ENCODE assay signal across 10 mouse cellular contexts in genomic region chr5:83518661-83519060, GRCm38 (mm10).
DNase-seq lines count a peak whose midpoint lies in the region; ATAC-seq and TF ChIP-seq lines count a peak whose summit lies in the region.
"Had no signal": no experiment of that assay in that cellular context is flagged by ENCODE, and none has a peak within 500 bp of the region (broad histone marks: within the 10 kb centered on the region; RNA-seq: fewer than 3 reads in every experiment).

No protein-coding gene starts in this region.

- H3K27ac ChIP-seq in MEL (ENCODE audit: control insufficient read depth, low read depth, low read length) = no peak overlapping the region
- H3K27ac ChIP-seq: heart, embryonic 15.5 days; limb, embryonic 12.5 days; macrophage had no signal

- no peak for TF ChIP-seq EP300 in MEL (IDR thresholded peaks at IDR 0.05; ENCODE audit: low read depth in 1 of 2, low read length in 2 of 2)

- no peak for TF ChIP-seq POLR2A in MEL (IDR thresholded peaks at IDR 0.05; ENCODE audit: control insufficient read depth in 1 of 2, insufficient read depth in 1 of 2, low read depth in 1 of 2, low read length in 2 of 2, poor library complexity in 1 of 2)

- no peaks in the 10 kb centered on the region for H3K36me3 ChIP-seq in MEL (ENCODE audit: control insufficient read depth in 1 of 2, insufficient read depth in 2 of 2, low read length in 2 of 2)
- H3K36me3 ChIP-seq: heart, embryonic 15.5 days; limb, embryonic 12.5 days had no signal

- no peak overlapping the region for H3K9ac ChIP-seq in MEL (ENCODE audit: control insufficient read depth, low read depth, low read length, poor library complexity, severe bottlenecking)
- H3K9ac ChIP-seq: heart, embryonic 15.5 days; limb, embryonic 12.5 days had no signal

- peak; percentile 0 for DNase-seq in kidney, adult 9 months
- no peak for DNase-seq in kidney, adult 18-20 months
- DNase-seq in A20 (ENCODE audit: low read depth, low spot score) (peak; percentile 26), MEL (ENCODE audit: low read depth, low spot score) (peak; percentile 5)
- DNase-seq in embryo, embryonic 9.5 days (ENCODE audit: extremely low spot score) = peak; percentile 5
- no peak for DNase-seq in gastrocnemius, postnatal 4 days (ENCODE audit: low spot score in 2 of 2)

- no peak for ATAC-seq in inflammation-experienced regulatory T-cells, adult 6 months

- TF ChIP-seq CTCF in MEL (IDR thresholded peaks at IDR 0.05 in 2 of 3, conservative IDR thresholded peaks at IDR 0.05 in 1 of 3; ENCODE audit: control insufficient read depth in 1 of 3, insufficient read depth in 1 of 3, low read depth in 2 of 3, low read length in 3 of 3, poor library complexity in 1 of 3, severe bottlenecking in 1 of 3) = peak in 1 of 3 experiments; percentile 42; a peak in 2 of 6 replicates

- TF ChIP-seq RAD21 in MEL (IDR thresholded peaks at IDR 0.05; ENCODE audit: low read depth, low read length) = peak; percentile 39

- H3K27me3 ChIP-seq in MEL (ENCODE audit: control insufficient read depth in 1 of 2, insufficient read depth in 2 of 2, low read length in 2 of 2) = no peaks in the 10 kb centered on the region
- H3K27me3 ChIP-seq: heart, embryonic 15.5 days; limb, embryonic 12.5 days had no signal

- H3K79me2 ChIP-seq in MEL (ENCODE audit: control insufficient read depth, insufficient read depth, low read length, poor library complexity) = no peaks in the 10 kb centered on the region

- H3K4me3 ChIP-seq in MEL (ENCODE audit: control insufficient read depth in 1 of 2, insufficient read depth in 1 of 2, low read depth in 2 of 2, low read length in 2 of 2) = no peak overlapping the region
- H3K4me3 ChIP-seq: heart, embryonic 15.5 days; limb, embryonic 12.5 days had no signal

- H3K9me3 ChIP-seq in MEL (replicated peaks; ENCODE audit: insufficient read depth, low read length) = no peaks in the 10 kb centered on the region
- H3K9me3 ChIP-seq: heart, embryonic 15.5 days; limb, embryonic 12.5 days had no signal

- no peaks in the 10 kb centered on the region for H3K4me1 ChIP-seq in MEL (ENCODE audit: control insufficient read depth in 1 of 2, insufficient read depth in 2 of 2, low read length in 2 of 2)
- H3K4me1 ChIP-seq: heart, embryonic 15.5 days; limb, embryonic 12.5 days had no signal

TF ChIP-seq in MEL, 35 proteins besides CTCF, POLR2A, EP300 and RAD21:
- peak; percentile 19; the same call in 1 of the 2 replicates for TF ChIP-seq SMC3 (IDR thresholded peaks at IDR 0.05; ENCODE audit: low read depth, low read length)
- TF ChIP-seq GABPA (IDR thresholded peaks at IDR 0.05; ENCODE audit: low read depth, low read length) = no peak

Comparison
In these comparisons a context has a peak if more than half of its experiments do, and no peak if none do; other contexts are left out.
1. DNase-seq: peak in kidney, adult 9 months (single experiment), A20 (single experiment), MEL (single experiment) and embryo, embryonic 9.5 days (single experiment); none in kidney, adult 18-20 months (single experiment) and gastrocnemius, postnatal 4 days (0 of 2).